Mouse (Mus musculus) kidney, adult 2 months (tissue): ENCODE data around the gene Echs1.
A peak's percentile ranks its signal among the peaks of the same experiment; 100 is the strongest.

Experiments used
- CTCF ChIP-seq: fragments of 200-500 bp; conservative IDR thresholded peaks from 2 replicates; pipeline ENCODE4 v1.5.1; 2011; ENCODE audit warnings: low read depth, mild to moderate bottlenecking, control low read depth, low read length, moderate library complexity, mixed read lengths; ENCODE audit not compliant: insufficient read depth, insufficient read length
- POLR2A ChIP-seq: fragments of 200-500 bp; IDR thresholded peaks from one replicate; pipeline ENCODE4 v1.6.1; 2011; ENCODE audit warnings: low read depth, low read length, control low read depth

DNA sequence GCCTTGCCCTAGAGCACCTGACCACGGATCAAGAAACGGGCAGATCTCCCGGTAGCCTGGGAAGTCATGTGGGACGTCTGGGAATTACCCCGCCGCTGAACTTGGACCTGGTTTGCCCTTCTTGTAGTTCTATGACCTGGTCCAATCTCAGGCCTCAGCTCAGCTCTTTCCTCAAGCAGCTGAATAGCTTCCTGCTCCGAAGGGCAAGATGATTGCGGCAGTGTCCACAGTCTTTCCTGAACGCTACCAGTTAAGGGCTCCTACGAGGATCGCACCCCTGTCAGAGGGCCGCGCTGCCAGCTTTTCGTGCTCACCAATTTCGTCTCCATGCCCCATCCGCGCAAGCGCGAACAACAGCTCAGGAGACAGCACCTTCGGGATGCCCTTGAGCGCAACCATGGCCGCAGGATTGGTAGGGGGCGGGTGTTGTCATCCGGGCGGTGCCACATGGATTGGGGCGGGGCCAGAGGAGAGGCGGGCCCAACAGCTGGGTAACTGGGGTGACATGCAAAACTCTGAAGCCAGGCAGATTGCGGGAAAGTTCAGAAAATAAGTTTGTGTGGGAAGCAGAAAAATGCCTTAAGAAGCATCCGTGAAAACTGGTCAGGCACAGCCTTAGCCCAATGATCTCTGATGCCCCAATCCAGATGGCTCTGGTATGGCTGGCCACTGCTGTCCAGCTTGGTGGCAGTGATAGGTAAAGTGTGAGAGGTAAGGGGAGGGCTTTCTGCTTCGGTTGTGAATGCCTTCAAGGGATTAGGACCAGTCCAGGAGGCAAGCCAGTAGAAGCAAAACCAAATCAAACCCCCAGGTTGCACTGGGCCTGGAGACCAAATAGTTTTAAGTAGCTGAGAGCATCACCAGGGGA, 14.0 kb downstream of the Echs1 start, which contains the start of gene Fuom:
- TF ChIP-seq POLR2A, result peak; percentile 57
- TF ChIP-seq CTCF, result no peak
